Mouse (Mus musculus) kidney, postnatal 4 days (tissue): ENCODE results near the gene Spin2g.
"Not testable (repeated sequence)": the region's sequence is repeated elsewhere in the genome, so short reads cannot be mapped to it uniquely, and the experiment has no call there.

Experiments used
- DNase-seq, 2 experiments: peaks; one replicate each; pipeline ENCODE4 v3.0.0; 2021; ENCODE audit warnings: mixed read lengths in 2 of 2

Gene Spin2g

DNA sequence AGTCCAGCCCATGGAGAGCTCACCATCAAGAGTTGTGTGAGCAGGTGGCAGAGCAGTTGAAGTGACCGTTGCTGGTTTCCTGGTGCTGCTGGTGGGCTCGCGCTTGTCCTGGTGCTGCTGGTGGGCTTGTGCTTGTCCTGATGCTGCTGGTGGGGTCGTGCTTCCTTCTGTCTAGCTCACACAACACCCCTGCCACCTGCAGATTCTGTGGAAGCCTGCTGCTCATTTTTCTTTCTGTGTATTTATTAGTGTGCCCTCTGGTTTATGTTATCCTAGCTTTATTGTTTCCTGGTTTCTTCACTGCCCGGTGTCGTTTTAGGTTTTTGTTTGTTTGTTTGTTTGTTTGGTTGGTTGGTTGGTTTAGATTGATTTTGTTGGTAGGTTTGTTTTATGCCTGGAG, at the start of gene Spin2g:
Gene Spin2g, minus strand, starts transcription at position 101 of the 400 bp plus-strand sequence.
- DNase-seq = not testable (repeated sequence)
